Mouse (Mus musculus): ENCODE measurements around the gene Fibcd1. TPM values are rescaled to one million over a fixed set of nuclear protein-coding genes. Genes with fewer than 3 reads are reported as not detected.

Fibcd1 gene
- 100 to 1,000 TPM; 121 to 127 TPM for total RNA-seq (2021)
- long read RNA-seq, full-length matches to known transcripts = 79 of 163 reads
- long read RNA-seq, partial matches to known transcripts = 7 of 163 reads
- long read RNA-seq, other reads (novel, unspliced or antisense) = 77 of 163 reads

DNA sequence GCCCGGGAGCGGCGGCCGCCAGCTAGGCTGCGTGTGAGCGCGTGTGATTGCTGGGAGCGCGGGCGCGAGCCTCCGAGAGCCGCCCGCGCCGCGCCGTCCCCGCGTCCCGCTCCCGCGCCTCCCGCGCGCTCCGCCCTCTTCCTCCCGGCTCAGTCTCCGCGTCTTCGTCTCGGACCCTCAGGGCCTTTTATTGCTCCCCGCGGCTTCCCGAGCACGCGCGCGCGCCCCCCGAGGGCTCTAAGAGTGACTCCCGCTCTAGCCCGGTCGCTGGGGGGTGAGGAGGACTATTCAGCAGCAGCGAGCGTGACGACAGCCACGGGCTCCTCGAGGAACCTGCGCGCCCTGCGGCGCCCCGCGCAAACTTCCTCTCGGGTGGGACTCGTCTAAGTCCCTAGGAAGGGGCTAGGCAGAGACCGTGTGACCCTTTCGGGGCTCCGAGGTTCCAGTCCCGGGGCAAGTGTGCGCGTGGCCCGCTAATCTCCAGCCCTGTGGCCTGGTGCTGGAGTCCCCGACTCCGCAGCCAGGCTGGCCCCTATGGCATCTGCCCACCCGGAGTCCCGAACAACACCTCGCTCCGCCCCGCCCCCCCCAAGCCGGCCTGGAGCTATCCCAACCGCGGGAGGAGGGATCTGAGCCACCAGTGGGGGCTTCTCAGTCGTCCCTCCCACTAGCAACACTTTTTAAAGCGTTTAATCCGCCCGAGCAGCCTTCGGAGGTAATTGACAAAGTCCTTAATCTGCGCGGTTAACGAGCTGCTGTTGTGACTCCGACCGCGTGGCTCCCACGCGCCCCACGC lies at the start of gene Fibcd1:
Gene Fibcd1 (minus strand): TSS at position 110 of the 796 bp plus-strand sequence.
- DNase-seq (ENCODE audit: low spot score in 2 of 2) = peak in 1 of 2 experiments; percentile 49

DNA sequence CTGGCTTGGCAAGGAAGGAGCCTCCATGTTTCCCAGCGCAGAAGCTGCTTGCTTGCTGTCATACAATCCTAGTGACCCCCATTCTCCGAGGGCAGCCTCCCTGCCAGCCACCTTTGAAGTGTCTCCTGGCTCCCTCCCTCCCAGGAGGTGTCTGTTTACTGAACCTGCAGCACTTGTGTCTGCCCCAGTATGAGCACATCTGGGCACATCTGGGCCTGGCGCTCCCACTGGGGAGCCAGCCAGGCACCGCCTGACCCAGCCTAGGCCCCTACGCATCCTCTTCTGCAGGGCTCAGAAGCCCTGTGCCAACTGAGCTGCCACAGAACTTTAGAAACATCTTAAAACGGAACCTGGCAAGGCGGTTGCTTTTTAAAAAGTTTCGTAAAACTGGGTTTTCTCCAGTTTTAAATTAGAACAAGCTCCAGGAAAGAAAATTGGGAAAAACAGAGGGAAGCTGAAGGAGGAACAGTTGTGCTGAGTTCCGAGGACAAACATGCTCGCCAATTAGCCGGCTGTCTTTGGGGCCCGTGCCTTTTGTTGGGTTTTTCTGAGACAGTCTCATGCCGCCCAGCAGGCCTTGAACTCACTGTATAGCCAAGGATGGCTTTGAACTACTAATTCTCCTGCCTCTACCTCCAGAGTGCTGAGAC lies 48.5 kb upstream of the Fibcd1 start:
- DNase-seq (ENCODE audit: low spot score in 2 of 2) = peak in 1 of 2 experiments; percentile 21

DNA sequence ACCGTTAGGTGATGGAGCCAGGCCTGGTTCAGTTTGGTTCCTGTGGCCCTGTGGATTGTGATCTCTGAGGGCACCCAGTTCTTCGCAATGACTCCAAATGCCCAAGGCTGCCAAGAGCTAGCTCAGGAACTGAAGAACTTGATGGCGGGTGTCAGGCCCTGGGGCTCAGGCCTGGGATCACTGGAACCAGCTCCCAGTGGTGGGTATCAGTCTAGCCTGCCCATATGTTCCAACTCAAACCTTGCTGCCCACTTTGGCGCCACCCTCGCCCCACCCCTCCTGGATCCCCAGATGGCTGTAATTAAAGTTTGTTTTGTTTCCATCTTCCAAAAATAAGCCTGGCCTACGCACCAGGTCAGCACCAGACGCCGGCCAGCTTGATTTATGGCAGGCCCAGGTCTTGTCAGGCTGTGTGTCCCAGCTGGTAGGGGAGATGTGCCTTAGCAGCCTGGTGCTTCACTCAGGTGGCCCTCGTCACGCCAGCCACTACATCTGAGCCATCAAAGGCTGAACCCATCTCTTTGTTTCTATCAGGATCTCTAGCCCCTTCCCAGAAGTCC lies 47.4 kb upstream of the Fibcd1 start:
- DNase-seq (ENCODE audit: low spot score in 2 of 2) = no peak

DNA sequence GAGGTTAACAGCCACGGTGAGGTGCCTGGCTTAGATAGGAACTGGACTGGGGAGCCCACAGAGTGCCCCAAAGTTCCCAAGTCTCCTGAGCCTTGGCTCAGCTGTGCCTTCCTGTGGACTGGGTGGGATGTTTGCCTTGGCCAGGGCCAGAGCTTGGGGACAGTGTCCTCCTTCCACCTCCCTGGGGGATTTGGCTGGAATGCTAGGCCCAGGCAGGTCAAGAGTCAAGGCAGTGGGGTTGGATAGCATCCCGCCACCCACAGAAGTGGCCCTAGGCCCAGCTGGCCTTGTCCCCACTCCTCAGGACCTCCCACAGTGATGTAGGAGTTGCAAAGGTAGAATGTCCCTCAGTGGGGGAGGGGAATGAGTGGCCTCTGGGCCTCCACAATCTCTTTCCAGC lies 45.4 kb upstream of the Fibcd1 start:
- DNase-seq (ENCODE audit: low spot score in 2 of 2) = no peak

DNA sequence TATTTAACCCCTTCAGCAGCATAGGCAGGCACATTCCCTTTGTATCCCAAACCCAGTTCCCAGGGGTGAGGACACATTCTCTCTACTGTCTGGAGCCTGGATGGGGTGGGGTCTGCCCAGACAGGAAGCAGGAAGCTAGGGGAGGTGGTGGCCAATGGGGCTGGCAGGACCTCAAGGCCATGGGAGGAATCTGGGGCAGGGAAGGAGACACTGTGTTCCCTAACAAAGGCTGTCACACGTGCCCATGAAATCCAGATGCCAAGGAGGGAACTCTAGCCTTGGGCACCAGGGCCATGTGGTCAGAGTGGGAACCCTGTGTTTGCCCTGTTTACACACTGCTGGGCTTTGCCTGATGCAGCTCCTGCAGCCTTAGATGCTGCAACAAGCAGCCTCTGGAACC lies 43.1 kb upstream of the Fibcd1 start:
- no peak for DNase-seq (ENCODE audit: low spot score in 2 of 2)

DNA sequence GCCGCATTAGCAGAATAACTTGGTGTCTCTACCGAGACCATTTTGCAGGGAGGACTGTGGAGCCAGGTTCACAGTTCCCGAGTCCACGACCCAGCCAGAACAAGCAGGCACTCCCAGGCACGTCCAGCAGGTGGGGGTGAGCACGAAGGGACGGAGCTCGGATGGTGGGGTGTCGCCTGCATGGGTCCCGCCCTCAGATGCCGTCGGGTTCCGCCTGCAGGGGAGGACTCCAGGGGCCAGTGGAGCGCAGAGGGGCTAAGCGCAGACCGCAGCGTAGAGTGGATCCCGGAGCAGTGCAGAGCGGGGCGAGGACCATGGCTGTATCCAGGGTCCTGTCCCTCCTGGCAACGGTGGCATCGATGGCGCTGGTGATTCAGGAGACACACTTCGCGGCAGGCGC lies 41.2 kb upstream of the Fibcd1 start, which contains the start of gene Lamc3:
Gene Lamc3 (plus strand): TSS at position 262 of the 400 bp plus-strand sequence.
- DNase-seq (ENCODE audit: low spot score in 2 of 2) = no peak

DNA sequence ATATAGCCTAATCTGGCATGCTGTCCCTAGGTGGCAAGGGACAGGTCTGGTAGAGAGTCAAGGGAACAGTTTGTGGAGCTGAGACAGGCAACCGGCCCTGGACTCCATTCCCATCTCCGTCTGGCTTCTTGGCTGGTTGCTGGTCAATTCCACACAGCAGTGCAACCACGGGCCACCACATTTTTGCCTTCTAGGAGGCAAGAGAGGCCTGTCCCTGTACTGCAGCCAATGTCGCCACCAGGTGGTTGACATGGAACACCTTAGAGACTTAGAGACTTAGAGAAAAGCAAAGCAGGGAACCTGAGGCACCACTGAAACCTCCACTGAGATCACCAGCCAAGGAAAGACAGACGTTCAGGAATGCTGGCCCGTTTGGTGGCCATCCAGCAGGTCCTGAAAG lies 39.0 kb upstream of the Fibcd1 start:
- peak; percentile 26 to 42 for DNase-seq (ENCODE audit: low spot score in 2 of 2)

DNA sequence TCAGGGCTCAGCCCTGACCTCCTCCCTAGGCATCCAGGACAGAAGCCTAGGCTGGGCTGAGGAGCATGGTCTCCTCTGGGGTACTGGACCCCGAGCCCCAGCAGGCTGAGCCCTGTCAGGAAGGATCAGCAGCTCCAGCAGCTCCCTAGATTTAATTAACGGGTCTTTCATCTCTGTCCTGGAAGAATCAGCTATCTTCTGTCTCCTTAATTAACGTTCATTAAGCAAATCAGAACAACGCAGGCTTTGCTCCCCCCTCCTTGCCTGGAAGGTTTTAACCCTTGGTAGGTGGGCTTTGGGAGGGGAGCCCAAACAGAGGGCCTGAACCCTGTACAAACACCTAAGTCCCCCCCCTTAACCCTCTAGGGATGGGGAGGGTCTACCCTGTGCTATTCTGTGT lies 37.3 kb upstream of the Fibcd1 start:
- DNase-seq (ENCODE audit: low spot score in 2 of 2) = no peak

DNA sequence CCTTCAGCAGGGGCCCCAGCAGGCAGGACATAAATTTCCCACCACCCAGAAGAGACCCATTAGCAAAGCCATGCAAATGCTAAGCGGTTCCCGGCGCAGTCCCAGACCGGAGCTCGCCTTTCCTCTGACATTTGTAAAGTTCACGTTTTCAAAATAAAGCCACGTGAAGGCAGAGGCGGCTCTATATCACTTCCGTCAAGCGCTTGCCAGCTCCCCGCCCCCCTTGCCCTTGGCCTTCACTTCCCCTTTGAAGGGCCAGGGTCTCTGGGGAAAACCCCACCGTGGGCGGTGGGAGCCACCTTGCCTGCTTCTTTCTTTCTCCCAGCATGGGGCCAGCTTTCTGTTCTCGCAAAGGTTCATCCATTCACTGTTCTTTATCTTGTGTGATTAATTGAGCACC lies 35.1 kb upstream of the Fibcd1 start:
- no peak for DNase-seq (ENCODE audit: low spot score in 2 of 2)

DNA sequence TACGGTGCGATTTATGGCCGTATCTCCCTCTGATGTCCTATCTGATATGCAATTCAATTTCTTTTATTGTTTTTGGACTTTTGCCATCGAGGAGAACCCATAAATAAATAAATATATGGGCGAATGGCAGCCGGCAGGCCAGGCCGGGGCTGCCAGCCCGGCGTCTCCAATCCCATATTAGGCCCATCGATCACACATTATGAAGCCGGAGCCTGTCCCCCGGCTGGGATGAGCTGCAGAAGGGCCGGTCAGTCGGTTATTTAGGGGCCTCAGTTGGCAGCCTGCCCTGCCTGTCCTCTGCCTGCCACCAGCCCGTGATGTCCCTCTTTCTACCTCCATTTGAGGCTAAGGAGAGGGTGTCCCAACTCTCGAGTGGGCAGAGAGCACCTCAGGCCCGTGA lies 32.8 kb upstream of the Fibcd1 start:
- no peak for DNase-seq (ENCODE audit: low spot score in 2 of 2)

DNA sequence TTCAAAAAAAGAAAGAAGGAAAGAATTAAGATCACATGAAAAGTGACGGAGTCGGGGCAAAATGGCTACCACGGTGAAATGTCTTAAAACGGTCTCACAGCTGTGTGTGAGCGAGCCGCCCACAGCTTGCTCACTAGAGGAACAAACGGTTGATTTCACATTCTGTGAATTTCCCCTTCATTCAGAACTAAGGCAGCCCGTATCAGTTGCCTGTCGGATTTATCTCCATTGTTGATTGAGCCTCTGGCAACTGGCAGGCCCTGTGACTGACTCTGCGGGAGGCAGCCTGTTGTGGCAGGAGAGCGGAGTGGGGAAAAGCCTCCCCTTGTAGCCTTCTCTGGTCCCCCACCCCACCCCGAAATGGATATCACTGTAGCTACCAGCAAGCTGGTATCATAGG lies 30.6 kb upstream of the Fibcd1 start:
- peak; percentile 28 to 70 for DNase-seq (ENCODE audit: low spot score in 2 of 2)

DNA sequence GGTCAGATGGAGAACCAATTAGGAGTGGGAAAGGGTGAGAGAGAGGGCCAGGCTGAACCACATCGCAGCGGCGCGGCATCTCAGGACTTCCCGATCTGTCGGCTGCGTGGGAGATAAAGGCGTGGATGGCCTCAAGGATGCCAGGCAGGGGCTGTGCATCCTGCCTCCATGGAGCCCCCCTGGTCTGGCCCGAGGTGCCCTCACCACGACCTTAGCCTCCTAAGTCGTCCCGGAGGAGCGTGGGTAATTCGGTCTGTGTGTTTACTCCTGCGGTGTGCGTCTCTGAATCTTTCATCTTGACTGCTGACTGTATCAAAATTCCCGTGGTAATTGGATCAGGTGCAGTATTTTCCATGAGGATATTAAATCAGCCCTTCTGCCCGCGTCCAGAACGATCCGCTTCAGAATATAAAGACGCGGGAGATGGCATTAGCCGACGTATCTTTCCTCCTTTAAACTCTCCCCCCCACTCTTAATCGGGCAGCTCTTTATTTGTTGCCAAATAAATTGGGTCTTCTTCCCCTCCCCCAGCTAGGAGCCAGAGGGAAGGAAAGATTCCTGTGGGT lies 28.6 kb upstream of the Fibcd1 start:
- no peak for DNase-seq (ENCODE audit: low spot score in 2 of 2)

DNA sequence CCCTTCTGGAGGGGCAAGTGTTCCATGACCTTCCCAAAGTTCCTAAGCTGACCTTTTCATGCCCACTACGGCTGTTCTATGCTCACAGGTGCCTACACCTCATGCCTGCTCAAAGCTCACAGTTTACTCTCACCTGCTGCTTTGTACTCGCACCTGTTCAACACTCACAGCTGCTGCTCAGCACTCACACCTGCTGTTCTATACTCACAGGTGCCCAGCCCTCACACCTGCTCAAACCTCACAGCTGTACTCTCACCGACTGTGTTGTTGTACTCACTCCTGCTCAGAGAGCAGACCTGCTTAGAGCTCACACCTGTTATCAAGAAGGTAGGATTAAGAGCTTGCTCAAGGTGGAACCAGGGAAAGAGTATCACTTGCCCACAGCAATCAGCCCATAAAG lies 24.9 kb upstream of the Fibcd1 start:
- no peak for DNase-seq (ENCODE audit: low spot score in 2 of 2)

DNA sequence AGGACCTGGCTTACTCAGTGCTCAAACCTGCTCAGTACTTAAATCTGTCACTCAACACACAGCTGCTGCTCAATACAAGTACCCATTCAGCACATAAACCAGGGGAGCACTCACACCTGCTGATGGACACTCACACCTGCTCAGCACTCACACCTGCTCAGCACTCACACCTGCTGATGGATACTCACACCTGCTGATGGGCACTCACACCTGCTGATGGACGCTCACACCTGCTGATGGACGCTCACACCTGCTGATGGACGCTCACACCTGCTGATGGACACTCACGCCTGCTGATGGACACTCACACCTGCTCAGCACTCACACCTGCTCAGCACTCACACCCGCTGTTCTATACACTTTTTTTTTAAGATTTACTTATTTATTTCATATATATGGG lies 23.9 kb upstream of the Fibcd1 start:
- no peak for DNase-seq (ENCODE audit: low spot score in 2 of 2)

DNA sequence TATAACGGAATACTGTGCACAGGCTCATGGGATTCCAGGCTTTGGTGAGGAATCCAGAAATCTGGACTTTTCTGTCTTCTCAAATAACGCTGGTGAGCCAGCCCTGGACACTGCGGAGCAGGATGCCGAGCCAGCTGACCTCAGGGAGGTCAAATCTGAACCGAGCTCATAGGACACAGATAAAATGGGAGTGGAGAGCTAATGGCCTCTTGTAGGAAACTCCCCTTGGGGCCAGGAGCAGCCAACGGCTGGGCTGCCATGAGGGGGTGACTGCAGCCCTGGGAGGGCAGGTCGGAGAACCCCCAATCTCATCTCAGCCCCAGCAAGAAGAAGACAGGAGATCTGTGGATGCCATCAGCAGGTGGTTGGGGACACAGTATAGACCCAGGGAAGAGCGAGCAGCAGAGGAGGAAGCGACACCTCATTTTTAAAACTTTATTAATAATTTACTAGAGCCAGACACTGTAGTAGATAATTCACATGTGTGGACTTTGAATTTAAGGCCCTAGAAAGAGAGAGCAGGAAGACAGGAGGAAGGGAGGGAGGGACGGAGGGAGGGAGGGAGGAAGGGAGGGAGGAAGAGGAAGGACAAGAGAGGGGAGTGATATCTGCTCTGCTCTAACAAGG lies 22.8 kb upstream of the Fibcd1 start:
- no peak for DNase-seq (ENCODE audit: low spot score in 2 of 2)

DNA sequence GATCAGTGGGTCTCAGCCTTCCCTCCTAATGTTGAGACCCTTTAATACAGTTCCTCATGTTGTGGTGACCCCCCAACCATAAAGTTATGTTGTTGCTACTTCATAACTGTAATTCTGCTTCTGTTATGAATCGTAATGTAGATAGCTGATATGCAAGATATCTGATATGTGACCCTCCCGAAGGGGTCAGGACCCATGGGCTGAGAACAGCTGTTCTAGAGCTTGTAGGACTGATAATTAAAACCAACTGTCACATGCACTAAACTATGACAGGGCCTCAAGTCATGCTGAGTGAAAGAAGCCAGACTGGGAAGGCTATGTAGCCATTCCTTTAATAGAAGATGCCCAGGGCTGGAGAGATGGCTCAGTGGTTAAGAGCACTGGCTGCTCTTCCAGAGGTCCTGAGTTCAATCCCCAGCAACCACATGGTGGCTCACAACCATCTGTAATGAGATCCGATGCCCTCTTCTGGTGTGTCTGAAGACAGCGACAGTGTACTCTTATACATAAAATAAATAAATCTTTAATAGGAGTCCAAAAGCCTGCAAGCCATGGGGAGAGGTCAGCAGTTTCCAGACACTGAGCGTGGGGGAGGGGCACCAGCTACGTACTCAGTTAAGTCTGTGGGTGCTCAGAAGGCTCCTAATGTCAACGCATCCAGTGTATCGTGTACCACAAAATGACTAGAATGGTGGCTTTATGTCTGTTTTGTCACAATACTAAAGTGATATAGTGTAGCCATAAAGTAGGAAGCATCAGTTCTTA lies 22.1 kb upstream of the Fibcd1 start:
- no peak for DNase-seq (ENCODE audit: low spot score in 2 of 2)

DNA sequence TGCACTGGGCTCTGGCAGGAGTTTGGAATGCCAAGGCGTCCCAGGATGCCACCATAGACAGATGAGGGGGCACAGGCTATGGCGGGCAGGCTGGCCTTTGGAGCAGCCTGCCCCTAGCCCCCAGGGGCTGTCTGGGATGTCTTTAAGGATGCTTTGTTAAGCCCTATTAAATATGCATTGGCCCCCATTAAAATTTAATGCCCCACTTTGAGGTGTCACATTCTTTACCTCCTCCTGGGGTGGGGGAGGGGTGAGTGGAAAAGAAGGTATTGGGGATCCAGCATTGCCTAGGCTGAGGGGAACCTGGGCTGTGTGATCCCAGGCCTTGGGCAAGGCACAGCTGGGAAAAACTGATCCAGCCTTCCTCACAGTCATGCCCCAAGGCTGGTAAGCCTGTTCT lies 20.0 kb upstream of the Fibcd1 start:
- DNase-seq (ENCODE audit: low spot score in 2 of 2) = no peak

DNA sequence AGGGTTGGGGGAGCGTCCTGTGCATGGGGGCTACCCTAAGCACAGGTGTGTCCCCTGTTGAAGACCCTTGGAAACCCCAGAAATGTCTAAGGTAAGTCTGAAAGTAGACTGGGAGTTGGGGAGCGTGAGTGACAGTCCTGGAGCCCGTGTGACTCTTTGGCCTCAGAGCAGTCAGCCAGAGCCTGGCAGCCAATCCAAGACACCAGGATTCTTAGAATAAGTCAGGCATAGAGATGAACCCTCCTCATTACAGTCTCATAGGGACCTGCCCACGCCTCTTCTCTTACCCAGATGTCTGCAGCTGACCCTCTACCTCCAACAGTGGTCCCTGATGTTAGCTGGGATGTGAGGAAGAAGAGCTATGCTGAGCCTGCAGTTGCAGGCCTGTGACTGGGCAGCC lies 19.5 kb upstream of the Fibcd1 start:
- no peak for DNase-seq (ENCODE audit: low spot score in 2 of 2)

DNA sequence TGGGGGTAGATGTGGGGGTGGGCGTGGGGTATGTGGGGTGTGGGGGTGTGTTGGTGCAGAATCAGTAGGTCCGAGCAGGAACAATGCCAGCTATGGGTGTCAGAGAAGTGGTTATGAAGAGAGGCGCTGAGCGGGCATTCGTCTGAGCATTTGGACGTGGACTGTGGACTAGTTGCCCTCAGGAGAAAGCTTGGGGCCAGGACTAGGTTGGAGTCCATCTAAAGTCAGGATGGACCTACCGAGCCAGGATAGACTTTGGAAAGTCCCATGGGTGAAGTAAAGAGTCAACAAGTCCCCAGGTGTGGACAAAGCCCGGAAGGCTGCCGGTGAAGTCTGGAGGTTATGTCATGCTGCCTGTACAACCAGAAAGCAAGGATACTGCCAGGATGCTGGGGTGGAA lies 19.1 kb upstream of the Fibcd1 start:
- DNase-seq (ENCODE audit: low spot score in 2 of 2) = no peak

DNA sequence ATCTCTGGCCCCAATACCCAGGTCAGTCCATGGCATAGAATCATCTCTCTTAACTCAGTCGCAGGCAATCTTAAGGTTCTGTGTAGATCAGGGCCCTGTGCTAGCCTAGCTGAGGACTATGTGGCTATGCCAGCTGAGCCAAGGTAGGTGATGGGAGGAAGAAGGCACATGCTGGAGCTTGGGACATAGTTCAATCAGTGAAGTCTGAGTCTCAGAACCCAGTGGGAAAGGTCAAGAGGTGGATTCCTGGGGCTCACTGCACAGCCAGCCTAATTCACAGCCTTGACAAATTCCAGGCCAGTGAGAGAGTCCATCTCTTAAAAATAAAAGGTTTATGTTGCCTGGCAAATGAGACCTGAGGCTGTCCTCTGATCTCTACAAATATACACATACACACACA lies 18.0 kb upstream of the Fibcd1 start:
- DNase-seq (ENCODE audit: low spot score in 2 of 2) = no peak

DNA sequence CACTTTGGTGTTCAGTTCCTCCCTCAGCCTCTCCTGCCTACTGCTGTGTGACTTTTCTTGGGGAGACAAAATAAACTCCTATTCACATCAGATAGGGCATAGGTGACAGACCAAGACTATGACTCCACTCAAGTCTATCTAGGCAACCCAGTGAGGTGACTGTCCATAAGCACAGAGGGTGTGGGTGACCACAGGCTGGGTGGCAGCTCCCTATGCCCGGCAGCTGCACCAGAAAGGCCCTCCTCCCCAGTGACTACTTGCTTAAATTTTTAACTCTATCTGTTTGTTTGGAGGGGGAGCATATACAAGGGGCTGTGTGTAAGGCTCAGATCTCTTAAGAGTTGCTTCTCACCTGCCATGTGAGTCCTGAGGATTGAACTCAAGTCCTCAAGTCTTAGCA lies 17.1 kb upstream of the Fibcd1 start:
- DNase-seq (ENCODE audit: low spot score in 2 of 2) = no peak

All from layer of hippocampus, adult 18-20 months (tissue).